Mouse (Mus musculus) ES-Bruce4 (cell line): ENCODE measurements around the gene Prex1.

Experiments
- CTCF ChIP-seq: IDR thresholded peaks from one replicate; pipeline ENCODE4 v1.8.1; 2011; ENCODE audit warnings: low read depth, low read length
- EP300 ChIP-seq: IDR thresholded peaks from 2 replicates; pipeline ENCODE4 v1.6.1; 2011; ENCODE audit warnings: low read depth, low read length; ENCODE audit not compliant: insufficient read depth
- POLR2A ChIP-seq: IDR thresholded peaks from one replicate; pipeline ENCODE4 v1.8.1; 2011; ENCODE audit warnings: low read length; ENCODE audit not compliant: insufficient read depth

DNA sequence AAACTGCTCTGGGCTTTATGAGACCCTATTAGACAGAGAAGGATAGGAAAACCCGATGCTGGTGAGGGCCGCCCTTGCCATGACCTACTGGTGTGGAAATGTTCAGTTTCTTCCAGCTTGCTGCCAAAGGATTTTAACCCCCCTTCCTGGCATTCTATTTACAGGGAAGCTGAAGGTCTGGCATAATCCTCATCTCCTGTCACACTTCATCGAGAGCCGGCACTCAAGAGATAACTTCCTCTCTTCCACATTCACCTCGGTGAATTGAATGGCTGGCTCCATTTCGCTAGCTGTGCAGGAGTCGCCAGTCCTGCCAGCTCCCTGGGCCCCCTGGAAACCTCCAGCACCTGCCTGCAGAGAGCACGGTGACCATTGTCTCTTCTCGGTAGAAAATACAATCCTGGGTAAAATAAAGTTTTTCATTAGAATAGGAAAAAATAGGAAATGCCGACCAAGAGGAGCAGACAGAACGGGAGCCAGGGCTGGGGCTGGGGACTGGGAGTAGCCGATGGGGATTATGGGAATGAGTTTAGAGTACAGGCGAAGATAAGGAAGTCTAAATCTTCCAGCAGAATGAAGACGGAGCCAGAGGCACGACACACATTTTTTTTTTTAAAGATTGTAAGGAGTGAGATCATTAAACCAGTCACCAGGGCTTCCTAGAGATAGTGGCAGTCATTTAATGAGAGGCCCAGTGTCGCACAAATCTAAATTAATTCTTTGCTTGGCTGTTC is 191.6 kb downstream of the Prex1 start:
- TF ChIP-seq CTCF (no peak), POLR2A (no peak), EP300 (no peak)
